Mouse (Mus musculus): ENCODE measurements around the gene Iqsec1. TPM values are rescaled to one million over a fixed set of nuclear protein-coding genes. Genes with fewer than 3 reads are reported as not detected.

The Iqsec1 gene
- polyA plus RNA-seq, 1 experiment from 2014 or later: 4.2 TPM

DNA sequence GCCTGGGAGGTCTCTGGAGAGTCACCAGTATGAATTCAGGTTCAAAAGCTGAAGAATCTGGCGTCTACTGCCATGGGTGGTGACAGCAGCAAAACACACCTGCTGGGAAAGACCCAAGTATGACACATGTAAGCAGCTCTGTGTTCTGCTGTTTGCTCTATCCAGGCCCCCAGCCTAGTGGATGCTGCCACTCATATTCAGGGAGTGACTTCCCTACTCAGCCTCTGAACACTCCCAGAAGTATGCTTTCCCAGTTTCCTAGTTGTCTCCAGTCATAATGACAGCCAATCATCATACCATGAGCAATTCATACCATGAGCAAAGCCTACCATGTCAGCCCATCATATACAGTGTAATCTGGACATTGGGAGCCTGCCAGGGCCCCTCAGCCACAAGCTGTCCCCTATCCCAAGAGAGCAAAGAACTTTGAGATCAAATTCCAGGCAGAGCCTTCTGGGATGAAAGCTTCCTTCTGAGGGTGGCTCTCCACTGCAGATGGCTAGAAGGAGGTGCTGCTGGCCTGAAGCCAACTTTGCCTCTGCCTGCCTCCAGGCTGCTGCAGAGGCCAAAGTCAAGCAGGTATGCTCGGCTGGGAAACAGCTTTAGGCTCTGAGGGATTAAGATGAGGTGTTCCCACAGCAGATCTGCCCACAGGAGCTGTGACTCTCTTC, 42.8 kb downstream of the Iqsec1 start:
- Histone ChIP-seq H3K27me3 (ENCODE audit: insufficient read depth, low read length) (no peaks in the 10 kb centered on the region), H3K4me1 (ENCODE audit: insufficient read depth) (no peaks in the 10 kb centered on the region), H3K36me3 (replicated peaks; ENCODE audit: insufficient read depth, low read length) (no peaks in the 10 kb centered on the region), H3K9me3 (ENCODE audit: low read length) (no peaks in the 10 kb centered on the region), H3K27ac (ENCODE audit: low read depth) (no peak overlapping the region), H3K4me2 (ENCODE audit: low read depth, low read length) (no peak overlapping the region), H3K4me3 (ENCODE audit: low read depth, low read length) (no peak overlapping the region), H3K9ac (replicated peaks) (no peak overlapping the region)
- WGBS (ENCODE audit: insufficient replicate concordance): 50% methylated on average over 2 of the region's 2 CpGs
- ATAC-seq (no peak), DNase-seq (peak; percentile 19)
- TF ChIP-seq EP300 (IDR thresholded peaks at IDR 0.05; ENCODE audit: low read depth) (no peak), CTCF (IDR thresholded peaks at IDR 0.05; ENCODE audit: low read depth) (no peak)

- Histone ChIP-seq H3K4me1 (ENCODE audit: insufficient read depth) (no peaks in the 10 kb centered on the region), H3K4me2 (ENCODE audit: low read depth, low read length) (no peak overlapping the region), H3K36me3 (replicated peaks; ENCODE audit: insufficient read depth, low read length) (no peaks in the 10 kb centered on the region), H3K9ac (replicated peaks) (no peak overlapping the region), H3K27ac (ENCODE audit: low read depth) (no peak overlapping the region), H3K9me3 (ENCODE audit: low read length) (no peaks in the 10 kb centered on the region), H3K27me3 (ENCODE audit: insufficient read depth, low read length) (no peaks in the 10 kb centered on the region), H3K4me3 (ENCODE audit: low read depth, low read length) (no peak overlapping the region)
- no peak for DNase-seq
- peak; percentile 17; the same call in 1 of the 2 replicates for ATAC-seq
- 33% methylated on average over 3 of the region's 3 CpGs for WGBS (ENCODE audit: insufficient replicate concordance)
- TF ChIP-seq CTCF (IDR thresholded peaks at IDR 0.05; ENCODE audit: low read depth): no peak
- TF ChIP-seq EP300 (IDR thresholded peaks at IDR 0.05; ENCODE audit: low read depth): no peak
These were observed 47.2 kb downstream of the Iqsec1 start for GRCm38 (mm10) chr6:90941257-90941656.

- Histone ChIP-seq H3K4me1 (ENCODE audit: insufficient read depth) (no peaks in the 10 kb centered on the region), H3K27ac (ENCODE audit: low read depth) (no peak overlapping the region), H3K4me3 (ENCODE audit: low read depth, low read length) (no peak overlapping the region), H3K9me3 (ENCODE audit: low read length) (no peaks in the 10 kb centered on the region), H3K9ac (replicated peaks) (no peak overlapping the region), H3K27me3 (ENCODE audit: insufficient read depth, low read length) (no peaks in the 10 kb centered on the region), H3K36me3 (replicated peaks; ENCODE audit: insufficient read depth, low read length) (no peaks in the 10 kb centered on the region), H3K4me2 (ENCODE audit: low read depth, low read length) (no peak overlapping the region)
- DNase-seq (no peak), ATAC-seq (no peak)
- WGBS (ENCODE audit: insufficient replicate concordance): 82% methylated on average over 3 of the region's 3 CpGs
- no peak for TF ChIP-seq EP300 (IDR thresholded peaks at IDR 0.05; ENCODE audit: low read depth)
- TF ChIP-seq CTCF (IDR thresholded peaks at IDR 0.05; ENCODE audit: low read depth): no peak
These were observed 54.8 kb downstream of the Iqsec1 start for GRCm38 (mm10) chr6:90933656-90934055.

GRCm38 (mm10) chr6:90928806-90929205, 59.7 kb downstream of the Iqsec1 start:
- H3K27ac ChIP-seq (ENCODE audit: low read depth): no peak overlapping the region
- no peaks in the 10 kb centered on the region for H3K27me3 ChIP-seq (ENCODE audit: insufficient read depth, low read length)
- no peak overlapping the region for H3K4me2 ChIP-seq (ENCODE audit: low read depth, low read length)
- H3K4me1 ChIP-seq (ENCODE audit: insufficient read depth): no peaks in the 10 kb centered on the region
- WGBS (ENCODE audit: insufficient replicate concordance): 77% methylated on average over 2 of the region's 2 CpGs
- no peaks in the 10 kb centered on the region for H3K36me3 ChIP-seq (replicated peaks; ENCODE audit: insufficient read depth, low read length)
- ATAC-seq: no peak
- DNase-seq: no peak
- TF ChIP-seq EP300 (IDR thresholded peaks at IDR 0.05; ENCODE audit: low read depth): no peak
- no peak for TF ChIP-seq CTCF (IDR thresholded peaks at IDR 0.05; ENCODE audit: low read depth)
- no peak overlapping the region for H3K4me3 ChIP-seq (ENCODE audit: low read depth, low read length)
- no peak overlapping the region for H3K9ac ChIP-seq (replicated peaks)
- no peaks in the 10 kb centered on the region for H3K9me3 ChIP-seq (ENCODE audit: low read length)

DNA sequence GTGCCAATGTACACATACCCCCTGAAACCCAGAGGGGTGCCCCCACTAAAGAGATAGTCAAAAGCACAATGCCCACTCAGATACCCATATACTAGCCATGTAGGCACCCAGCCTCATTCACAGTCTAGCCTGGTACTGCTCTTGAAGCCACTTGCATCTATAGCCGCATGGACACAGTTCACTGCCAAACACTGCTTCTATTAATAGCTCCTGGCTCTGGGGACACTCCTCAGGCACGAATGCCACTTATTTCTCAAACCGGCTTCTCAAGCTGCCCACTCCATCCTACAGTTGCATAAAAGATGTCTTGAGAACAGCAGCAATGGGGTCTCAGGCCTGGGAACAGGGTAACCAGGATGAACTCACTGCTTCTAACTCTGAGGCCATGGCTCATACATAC, 63.0 kb downstream of the Iqsec1 start:
- no peak overlapping the region for H3K4me2 ChIP-seq (ENCODE audit: low read depth, low read length)
- ATAC-seq (no peak), DNase-seq (no peak)
- H3K27ac ChIP-seq (ENCODE audit: low read depth): no peak overlapping the region
- 62% methylated on average over 3 of the region's 3 CpGs for WGBS (ENCODE audit: insufficient replicate concordance)
- no peaks in the 10 kb centered on the region for H3K36me3 ChIP-seq (replicated peaks; ENCODE audit: insufficient read depth, low read length)
- no peak overlapping the region for H3K4me3 ChIP-seq (ENCODE audit: low read depth, low read length)
- no peaks in the 10 kb centered on the region for H3K27me3 ChIP-seq (ENCODE audit: insufficient read depth, low read length)
- no peaks in the 10 kb centered on the region for H3K9me3 ChIP-seq (ENCODE audit: low read length)
- no peak overlapping the region for H3K9ac ChIP-seq (replicated peaks)
- no peak for TF ChIP-seq EP300 (IDR thresholded peaks at IDR 0.05; ENCODE audit: low read depth)
- TF ChIP-seq CTCF (IDR thresholded peaks at IDR 0.05; ENCODE audit: low read depth): no peak
- H3K4me1 ChIP-seq (ENCODE audit: insufficient read depth): no peaks in the 10 kb centered on the region

- Histone ChIP-seq H3K36me3 (replicated peaks; ENCODE audit: insufficient read depth, low read length) (no peaks in the 10 kb centered on the region), H3K9me3 (ENCODE audit: low read length) (no peaks in the 10 kb centered on the region), H3K4me3 (ENCODE audit: low read depth, low read length) (no peak overlapping the region), H3K27ac (ENCODE audit: low read depth) (no peak overlapping the region), H3K4me2 (ENCODE audit: low read depth, low read length) (no peak overlapping the region), H3K9ac (replicated peaks) (no peak overlapping the region), H3K27me3 (ENCODE audit: insufficient read depth, low read length) (no peaks in the 10 kb centered on the region), H3K4me1 (ENCODE audit: insufficient read depth) (no peaks in the 10 kb centered on the region)
- ATAC-seq (no peak), DNase-seq (no peak)
- 83% methylated on average over 3 of the region's 3 CpGs for WGBS (ENCODE audit: insufficient replicate concordance)
- no peak for TF ChIP-seq EP300 (IDR thresholded peaks at IDR 0.05; ENCODE audit: low read depth)
- no peak for TF ChIP-seq CTCF (IDR thresholded peaks at IDR 0.05; ENCODE audit: low read depth)
These were observed 63.7 kb downstream of the Iqsec1 start for GRCm38 (mm10) chr6:90924796-90925195.
